Mouse (Mus musculus) spleen, adult 12 weeks (tissue): ENCODE results near the gene Asphd1.
"Not testable (repeated sequence)": the region's sequence is repeated elsewhere in the genome, so short reads cannot be mapped to it uniquely, and the experiment has no call there.

Experiments used
- DNase-seq: peaks from one replicate; pipeline ENCODE4 v3.0.0; 2022; ENCODE audit warnings: low spot score

The Asphd1 gene

DNA sequence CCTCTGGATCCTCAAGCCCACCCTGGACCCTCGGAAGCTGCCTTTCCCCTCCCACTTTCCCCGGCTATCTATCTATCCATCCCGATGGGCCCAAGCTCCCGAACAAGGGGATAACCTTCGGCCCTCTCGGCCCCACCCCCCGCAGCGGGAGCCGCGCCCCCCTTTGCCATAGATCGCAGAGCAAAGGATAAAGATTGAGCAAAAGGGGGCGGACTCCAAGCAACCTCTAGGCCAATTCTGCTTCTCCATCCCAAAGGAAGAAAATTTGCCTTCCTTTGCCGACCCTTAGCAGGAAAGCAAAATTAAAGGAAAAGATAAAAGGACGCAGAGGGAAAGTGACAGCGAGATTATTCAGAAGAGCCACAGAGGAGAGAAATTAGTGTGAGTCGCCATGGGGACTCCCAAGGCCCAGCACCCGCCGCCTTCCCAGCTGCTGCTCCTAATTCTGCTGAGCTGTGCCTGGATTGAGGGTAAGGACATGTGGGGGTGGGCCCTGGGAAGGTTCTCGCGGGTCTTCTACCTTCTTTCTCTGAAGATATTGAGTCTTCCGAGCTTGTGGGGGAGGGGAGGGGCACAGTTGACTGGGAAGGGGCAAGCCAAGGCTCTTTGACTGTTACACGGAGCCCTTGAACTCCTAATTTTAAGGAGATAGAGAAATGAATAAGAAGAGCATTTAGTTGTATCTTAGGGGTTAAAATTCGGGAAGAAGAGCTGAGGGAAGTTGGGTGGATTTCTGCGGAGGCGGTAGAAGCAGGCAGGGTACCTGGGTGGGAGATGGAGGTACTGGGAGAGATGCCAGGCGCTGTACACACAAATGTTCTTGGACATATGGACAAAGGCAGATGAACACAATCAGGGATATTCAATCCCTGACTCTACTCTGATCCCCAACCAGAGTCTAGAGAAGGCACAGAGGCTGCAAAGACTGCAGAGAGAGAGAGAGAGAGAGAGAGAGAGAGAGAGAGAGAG, 1.5 kb upstream of the Asphd1 start:
- DNase-seq = no peak

DNA sequence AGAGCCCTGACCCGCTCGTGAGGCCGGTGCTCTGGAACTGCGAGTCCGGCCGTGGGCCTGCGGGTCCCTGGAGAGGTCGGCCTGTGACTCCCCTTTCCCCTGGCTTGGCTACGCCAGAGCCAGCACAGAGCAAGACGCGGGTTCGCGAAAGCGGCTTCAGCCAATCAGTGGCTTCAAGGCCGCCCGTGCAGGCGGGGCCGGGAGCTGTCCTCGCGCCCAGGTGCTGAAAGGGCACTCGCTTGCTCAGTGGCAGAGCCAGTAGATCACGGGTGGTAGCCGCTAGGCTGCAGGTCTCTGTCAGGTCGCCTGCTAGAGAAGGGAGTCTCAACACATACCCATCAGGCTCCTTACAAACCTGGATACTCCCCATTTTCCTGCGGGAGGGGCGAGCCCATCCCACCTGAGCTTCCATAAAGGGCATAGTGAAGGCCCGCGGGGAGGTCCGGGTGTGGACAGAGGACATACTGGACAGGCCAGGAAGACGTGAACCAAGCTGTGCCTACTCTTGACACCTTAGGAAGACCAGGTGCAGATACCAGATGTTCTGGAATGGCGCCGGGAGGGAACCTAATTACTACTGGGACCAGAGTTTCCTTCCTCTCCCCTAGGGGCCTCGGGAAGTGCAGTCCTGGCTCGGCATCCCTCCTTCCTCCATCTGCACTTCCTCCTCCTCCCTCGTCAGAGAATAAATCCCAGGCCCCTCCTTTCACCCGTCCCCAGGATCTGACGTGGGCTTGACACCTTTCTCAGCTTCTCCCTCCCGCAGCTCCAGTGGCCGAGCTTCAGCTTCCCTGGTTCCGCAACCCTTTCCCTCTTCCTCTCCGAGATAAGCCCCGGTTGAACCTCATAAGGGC, 638 bp upstream of the Asphd1 start, which contains the start of gene Sez6l2:
Sez6l2 (plus strand) TSS at position 771 of the 854 bp plus-strand sequence.
- peak; percentile 79 for DNase-seq

DNA sequence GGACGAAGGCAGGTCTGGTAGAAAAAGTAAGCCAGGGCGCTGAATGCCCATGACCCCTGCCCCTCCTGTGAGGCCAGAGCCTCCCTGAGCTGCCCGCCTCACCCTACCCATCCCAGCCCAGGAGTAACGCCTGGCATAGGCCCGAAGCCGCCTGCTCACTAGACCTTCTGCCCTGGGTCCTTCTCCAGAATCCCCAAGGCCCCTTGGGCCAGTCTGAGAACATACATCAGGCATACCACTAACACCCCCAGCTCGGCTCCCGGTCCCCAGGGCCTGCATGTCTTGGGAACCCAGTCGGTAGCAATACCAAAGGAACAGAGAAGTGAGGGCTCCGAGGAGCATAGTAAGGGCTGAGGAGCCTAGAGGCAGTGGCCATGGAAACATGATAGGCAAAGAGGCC, 756 bp downstream of the Asphd1 start:
- DNase-seq = no peak

DNA sequence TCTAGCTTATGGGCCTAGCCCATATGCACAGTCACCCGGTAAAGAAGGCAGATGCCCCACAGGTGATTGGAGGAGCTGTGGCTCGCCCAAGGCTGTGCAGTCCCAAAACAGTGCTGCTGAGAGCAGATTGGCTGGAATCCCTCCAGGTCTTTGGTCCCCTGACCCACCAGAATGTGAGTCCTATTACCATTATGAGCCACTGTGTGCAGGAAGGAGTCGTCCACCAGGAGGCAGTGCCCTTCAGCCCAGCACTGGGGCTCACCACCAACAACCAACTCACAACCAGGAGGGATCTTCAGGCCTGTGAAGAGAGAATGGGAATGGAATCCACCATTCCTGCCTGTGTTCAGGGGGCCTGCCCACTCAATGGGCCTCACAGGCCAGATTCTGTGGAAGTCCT, 2.9 kb downstream of the Asphd1 start:
- no peak for DNase-seq

DNA sequence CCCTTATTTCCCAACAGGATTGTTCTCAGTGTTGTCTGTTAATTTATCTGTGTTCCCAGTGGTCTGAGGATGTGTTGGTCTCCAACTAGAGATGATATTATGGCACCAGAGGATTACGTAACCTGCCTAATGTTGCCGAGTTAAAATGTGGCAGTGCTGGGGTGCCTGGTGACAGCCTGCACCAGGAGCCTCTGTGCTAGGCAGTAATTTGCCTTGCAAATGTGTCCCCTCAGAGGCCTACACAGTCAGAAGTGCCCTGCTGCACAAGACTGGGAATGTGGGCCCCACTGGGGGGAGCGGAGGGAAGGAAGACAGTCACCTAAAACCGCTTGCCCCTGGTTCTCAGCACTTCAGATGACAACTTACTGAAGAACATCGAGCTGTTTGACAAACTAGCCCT, 7.6 kb downstream of the Asphd1 start:
- no peak for DNase-seq

DNA sequence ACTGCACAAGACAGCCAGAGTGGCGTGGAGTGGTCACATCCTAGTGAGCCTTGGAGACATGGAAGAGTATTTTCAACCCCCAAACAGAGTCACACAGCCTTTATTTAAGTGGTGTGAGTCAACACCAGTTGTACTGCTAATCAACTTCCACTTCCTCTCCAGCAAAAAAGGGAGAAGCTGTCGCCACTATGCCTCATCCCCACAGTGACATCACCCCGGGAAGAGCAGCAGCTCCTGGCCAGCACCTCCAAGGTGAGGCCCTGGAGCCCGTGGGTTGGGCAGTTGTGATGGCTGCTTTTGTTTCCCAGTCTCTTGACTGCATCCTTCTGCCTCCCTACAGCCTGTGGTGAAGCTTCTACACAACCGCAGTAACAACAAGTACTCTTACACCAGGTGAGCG, 8.2 kb downstream of the Asphd1 start:
- DNase-seq = no peak

DNA sequence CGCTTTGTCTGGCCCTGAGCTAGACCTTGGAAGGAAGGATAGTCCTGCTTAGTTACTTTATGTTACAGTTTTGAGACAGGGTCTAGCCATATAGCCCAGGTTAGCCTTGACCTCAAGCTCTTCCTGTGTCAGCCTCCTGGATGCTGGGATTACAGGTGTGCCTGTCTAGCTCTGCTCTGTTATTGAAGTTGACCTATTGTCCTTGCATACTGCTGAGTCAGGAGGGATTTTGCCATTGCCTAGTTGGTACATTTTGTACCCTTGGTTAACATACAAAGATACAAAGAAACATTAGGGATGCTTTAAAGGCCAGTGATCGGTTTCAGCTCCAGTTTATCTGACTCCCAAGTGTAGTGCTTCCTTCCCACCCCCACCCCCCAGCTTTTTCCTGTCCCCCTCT, 16.7 kb downstream of the Asphd1 start:
- no peak for DNase-seq

DNA sequence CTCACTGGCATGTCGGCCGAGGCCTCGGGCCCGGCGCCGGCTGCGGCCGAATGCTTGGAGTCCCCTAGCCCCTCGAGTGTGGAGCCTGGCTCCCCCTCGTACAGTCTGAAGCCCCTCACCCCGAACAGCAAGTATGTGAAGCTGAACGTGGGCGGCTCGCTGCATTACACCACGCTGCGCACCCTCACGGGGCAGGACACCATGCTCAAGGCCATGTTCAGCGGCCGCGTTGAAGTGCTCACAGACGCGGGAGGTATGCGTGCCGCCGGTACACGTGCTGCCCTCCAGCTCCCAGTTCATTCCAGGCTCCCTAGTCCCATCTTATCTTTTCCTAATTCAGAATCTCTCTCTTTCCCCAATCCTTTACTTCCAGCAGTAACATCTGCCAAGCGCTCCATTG, 20.3 kb downstream of the Asphd1 start:
- no peak for DNase-seq

DNA sequence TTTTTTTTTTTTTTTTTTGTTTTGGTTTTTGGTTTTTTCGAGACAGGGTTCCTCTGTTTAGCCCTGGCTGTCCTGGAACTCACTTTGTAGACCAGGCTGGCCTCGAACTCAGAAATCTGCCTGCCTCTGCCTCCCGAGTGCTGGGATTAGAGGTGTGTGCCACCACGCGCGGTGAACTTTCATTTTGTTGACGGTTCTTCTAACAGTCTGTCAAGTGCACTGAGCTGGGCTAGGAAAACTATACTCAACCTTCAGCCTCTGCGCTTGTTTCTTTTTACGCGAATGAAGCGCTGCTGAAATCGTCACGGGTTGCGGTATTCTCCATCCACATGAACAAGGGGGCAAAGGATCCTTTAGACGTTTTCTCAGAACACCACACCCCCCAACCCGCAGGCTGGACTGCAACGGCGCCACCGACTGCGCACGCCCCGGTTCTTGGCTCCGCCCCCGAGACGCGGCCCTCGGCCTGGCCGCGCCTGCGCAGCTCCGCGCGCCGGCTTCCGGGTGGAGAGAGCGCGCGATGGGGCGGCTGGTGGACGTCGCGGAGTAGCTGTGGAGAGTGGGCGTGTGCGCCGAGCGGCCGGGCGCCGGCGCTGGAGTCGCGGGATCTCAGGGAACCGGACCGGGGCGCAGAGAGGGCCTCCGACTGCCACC, 20.9 kb downstream of the Asphd1 start, which contains the start of gene Kctd13:
Kctd13 (plus strand) TSS at position 496 of the 654 bp plus-strand sequence.
- peak; percentile 94 for DNase-seq

DNA sequence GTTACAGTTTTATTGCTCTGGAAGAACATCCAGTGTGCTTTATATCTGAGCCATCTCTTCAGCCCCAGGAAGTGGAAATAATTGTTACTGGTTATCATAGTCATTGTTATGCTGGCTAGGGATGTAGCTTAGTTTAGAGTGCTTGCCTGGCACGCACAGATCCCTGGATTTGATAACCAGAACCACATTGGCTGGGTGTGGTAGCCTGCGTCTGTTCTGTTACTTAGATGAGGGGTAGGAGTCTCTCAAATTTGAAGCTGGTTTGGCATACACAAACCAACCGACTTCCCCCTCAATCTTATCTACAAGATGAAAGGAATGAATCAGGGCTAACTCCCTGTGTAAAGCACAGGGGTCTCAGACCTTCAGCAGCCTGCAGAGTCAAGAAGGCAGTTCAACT, 23.1 kb downstream of the Asphd1 start:
- DNase-seq = no peak

DNA sequence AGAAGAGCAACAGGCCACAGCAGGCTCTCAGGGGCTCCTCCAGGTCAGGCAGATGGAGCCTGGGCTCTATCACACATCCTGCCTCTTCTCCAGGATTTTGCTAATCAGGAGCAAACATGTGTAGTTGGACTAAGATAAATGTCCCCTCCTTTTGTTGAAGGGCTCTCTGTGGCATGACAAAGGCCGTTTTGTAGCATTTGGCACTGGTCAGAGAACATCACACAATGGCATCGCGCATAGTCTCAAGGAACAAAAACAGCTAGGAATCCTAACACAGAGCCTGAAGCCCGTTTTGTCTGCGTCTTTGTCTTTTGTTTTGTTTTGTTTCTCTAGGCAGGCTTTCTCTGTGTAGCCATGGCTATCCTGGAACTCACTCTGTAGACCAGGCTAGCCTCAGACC, 25.4 kb downstream of the Asphd1 start:
- no peak for DNase-seq

DNA sequence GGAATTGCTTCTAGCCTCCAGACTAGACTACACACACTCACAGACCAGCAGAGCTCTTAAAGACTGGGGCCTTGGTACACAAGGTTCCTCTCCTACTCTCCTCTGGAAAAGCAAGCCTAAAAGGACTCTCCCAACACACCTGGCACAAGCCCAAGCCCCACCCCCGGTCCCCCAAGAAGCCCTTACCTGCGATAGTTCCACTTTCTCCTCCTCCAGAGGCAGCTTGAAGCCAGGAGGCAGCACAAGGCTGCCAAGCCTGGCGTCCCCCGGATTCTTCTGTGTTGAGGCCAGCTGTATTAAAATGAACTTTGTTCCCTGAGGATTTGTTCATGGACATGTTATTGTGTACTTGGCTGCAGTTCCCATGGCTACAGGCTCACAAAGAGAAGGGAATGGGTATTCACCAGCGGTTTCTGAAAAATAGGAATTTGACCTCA, 26.7 kb downstream of the Asphd1 start, which contains the start of gene Tmem219:
Tmem219 (minus strand) TSS at position 294 of the 437 bp plus-strand sequence.
- no peak for DNase-seq

DNA sequence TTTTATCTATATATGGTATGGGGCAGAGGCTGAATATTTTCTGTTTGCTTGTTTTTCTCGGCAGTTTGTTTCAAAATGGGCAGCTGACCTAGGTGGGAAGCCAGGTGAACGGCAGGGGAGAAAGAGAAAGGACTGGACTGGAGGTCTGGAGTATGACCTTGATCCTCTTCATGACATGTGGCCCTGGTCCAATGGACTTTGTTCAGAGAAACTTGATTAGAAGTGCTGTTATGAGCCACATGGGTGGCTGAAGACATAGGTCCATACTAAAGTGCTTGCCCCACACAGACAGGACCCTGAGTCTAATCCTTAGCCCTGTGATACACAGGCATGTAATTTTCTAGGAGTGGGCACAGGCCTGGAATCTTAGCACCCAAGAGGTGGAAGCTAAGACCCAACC, 27.8 kb downstream of the Asphd1 start:
- no peak for DNase-seq

DNA sequence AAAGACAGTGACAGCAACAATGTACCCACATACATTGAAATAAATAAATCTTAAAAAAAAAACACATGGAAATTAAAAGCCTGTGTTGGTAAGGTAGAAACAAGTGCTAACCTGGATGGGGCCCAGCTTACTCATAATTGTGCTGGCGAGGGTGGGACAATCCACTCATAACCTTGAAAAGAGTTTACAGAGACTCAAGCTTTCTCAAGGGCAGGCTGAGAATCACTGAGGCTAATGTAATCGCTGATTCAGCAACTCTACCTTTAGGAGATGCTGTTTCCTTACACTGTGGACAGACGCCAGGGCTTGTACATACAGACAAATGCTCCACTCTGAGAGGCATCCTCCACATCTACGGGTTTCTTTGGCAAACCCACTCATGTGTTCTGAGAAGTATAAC, 29.4 kb downstream of the Asphd1 start:
- no peak for DNase-seq

DNA sequence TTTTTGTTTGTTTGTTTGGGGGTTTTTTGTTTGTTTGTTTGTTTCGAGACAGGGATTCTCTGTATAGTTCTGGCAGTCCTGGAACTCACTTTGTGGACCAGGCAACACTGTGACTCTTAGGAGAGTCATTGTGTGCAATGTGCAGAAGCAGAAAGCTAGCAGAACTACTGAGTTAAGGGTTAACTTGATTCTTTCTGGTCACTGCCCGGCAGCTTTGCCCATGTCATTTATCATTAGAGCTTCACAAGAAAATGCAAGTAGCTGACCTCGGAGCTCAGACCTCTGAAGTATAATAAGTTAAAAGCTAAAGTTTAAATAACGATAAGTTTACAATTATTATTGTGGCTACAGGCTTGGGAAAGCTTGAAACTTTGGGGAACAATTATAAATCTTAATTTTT, 31.0 kb downstream of the Asphd1 start:
- not testable (repeated sequence) for DNase-seq

DNA sequence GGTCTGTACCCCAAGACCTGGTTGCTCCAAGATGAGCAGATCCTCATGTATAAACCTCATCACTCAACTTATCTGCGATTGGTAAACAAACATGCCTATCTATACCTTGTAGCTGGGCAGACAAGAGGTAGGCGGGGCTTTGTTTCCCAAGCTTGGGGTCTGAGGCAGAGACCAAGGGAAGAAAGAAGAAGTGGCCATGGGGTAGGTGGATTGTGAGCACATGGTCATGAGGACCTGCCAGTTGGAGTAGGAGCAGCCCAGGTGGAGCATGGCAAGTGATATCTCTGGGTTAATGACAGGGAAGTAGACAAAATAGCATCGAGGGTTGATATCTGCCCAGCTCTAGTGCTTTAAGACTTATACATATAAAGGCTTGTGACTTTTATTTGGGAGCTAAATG, 34.5 kb downstream of the Asphd1 start:
- no peak for DNase-seq

DNA sequence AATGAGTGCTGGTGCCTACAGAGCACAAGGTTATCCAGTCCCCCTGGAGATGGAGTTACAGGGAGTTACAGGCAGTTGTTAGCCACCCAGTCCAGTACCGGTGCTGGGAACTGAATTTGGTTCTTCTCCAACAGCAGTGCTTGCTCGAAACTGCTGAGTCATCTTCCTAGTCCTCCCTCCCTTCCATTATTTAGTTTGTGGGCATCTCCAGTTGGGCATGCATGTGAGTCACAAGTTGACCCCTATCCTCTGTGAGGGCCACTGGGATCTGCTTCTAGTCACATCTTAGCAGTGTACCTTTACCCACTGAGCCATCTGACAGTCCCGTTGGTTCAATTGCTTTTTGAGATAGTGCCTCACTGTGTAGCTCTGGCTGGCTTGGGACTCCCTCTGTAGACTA, 43.8 kb downstream of the Asphd1 start:
- DNase-seq = no peak

DNA sequence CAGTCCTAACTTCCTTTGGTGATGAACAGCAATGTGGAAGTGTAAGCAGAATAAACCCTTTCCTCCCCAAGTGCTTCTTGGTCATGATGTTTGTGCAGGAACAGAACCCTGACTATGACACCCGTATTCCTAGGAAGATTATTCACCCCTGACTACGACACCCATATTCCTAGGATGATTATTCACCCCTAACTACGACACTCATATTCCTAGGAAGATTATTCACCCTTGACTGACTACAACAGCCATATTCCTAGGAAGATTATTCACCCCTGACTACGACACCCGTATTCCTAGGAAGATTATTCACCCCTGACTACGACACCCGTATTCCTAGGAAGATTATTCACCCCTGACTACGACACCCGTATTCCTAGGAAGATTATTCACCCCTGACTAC, 49.6 kb downstream of the Asphd1 start:
- not testable (repeated sequence) for DNase-seq

DNA sequence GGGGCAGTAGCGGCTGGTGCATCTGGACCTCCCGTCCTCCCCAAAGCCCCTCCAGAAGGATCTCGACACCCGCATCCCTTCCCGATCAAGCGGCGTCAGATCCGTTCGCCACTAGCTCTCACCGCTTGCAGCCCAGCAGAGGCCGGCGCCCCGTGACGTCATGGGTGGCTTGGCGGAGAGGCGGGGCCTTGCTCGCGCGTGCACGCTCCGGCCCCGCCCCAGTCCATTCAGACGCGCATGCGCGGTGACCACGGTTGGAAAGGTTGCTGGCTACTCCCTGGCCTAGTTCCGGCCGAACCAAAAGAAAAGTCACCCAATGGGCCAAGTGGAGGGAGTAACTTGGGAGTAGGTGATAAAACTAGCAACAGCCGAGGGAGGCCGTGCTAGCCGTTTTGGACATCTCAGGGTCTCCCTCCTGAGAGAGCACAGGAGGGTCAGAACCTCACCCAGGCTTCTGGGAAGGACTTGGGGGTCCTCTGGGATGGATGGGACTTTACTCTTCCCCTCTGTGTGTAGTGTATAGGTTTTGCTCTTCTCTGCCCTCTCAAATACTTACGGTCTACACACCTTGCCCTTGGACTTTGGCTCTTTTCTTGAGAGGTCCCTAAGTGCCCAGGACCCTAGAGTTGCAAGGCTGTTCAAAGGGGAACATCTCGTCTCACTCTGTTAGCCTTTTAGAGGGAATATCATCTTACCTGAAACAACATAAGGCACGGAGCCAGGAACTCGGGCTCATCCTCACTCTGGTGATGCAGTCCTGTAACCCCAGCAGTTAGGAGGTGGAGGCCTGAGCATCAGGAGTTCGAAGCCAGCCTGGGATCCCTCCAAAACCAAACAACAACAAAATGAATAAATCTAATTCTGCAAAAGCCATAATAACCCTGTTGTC, 51.0 kb downstream of the Asphd1 start:
- DNase-seq = peak; percentile 92

DNA sequence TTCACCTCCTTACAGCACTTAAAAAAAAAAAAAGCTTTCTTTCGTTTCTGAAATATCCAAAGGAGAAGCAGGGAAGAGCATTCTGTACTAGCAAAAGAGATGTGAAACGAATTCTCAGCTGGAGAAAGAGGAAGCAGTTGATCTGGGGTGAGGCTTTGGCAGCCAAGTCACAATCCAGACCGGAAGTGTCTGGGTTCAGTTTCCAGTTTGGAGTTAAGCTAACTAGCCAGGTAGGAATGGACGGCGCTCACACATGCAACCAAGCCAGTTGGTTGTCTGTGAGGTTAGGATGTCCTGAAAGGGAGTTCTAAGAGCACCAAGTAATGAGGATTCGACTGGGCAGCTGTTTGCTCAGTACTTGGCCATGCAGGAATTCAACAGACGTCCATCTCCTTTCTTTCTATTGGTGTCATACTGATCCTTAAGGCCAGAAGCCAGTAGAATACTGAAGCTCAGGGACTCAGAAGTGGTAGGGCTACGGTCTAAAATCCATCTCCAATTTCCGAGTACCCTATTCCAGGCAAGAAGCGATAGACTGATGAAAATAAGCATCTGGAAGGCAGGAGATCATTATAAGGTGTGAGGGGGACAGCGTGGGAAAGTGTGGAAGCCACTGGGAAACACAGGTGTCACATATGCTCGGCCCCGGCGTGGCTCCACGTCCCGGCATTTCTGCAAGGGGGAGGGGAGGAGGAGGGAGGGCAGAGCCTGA, 51.8 kb downstream of the Asphd1 start:
- no peak for DNase-seq
